Mouse (Mus musculus): ENCODE data around the gene Hapln1. TPM values are rescaled to one million over a fixed set of nuclear protein-coding genes. Genes with fewer than 3 reads are reported as not detected.

Hapln1 gene
- total RNA-seq, 1 experiment: 0.58 TPM

- DNase-seq (ENCODE audit: low read depth, low spot score): no peak
- in situ Hi-C loops (cut with MboI; ENCODE audit: low sequenced_read_pairs in 2 of 2, unreplicated experiment in 2 of 2): no loop called here
Measured at GRCm38 (mm10) chr13:89499419-89499818, 40.2 kb upstream of the Hapln1 start.

GRCm38 (mm10) chr13:89521507-89521908, 18.1 kb upstream of the Hapln1 start:
- Histone ChIP-seq H3K27ac (ENCODE audit: insufficient read depth, low read depth, low read length, poor library complexity, severe bottlenecking) (no peak overlapping the region), H3K9ac (ENCODE audit: insufficient read depth, low read depth, low read length, poor library complexity, severe bottlenecking) (no peak overlapping the region), H3K4me1 (ENCODE audit: control insufficient read depth in 2 of 2, insufficient read depth in 2 of 2, low read length in 2 of 2, poor library complexity in 1 of 2) (no peaks in the 10 kb centered on the region), H3K4me3 (ENCODE audit: insufficient read depth in 1 of 2, low read depth in 1 of 2, low read length in 2 of 2, poor library complexity in 1 of 2, severe bottlenecking in 1 of 2) (no peak overlapping the region), H3K9me3 (ENCODE audit: control insufficient read depth, insufficient read depth, low read depth, low read length) (no peaks in the 10 kb centered on the region), H3K36me3 (ENCODE audit: control insufficient read depth, insufficient read depth, low read length, poor library complexity, severe bottlenecking) (no peaks in the 10 kb centered on the region)
- no peak for TF ChIP-seq HCFC1 (IDR thresholded peaks at IDR 0.05; ENCODE audit: borderline replicate concordance, insufficient read depth, low read length)
- TF ChIP-seq MAFK (IDR thresholded peaks at IDR 0.05; ENCODE audit: insufficient read depth, low read depth, low read length): no peak
- TF ChIP-seq ZNF384 (IDR thresholded peaks at IDR 0.05; ENCODE audit: low read depth, low read length): no peak
- no peak for TF ChIP-seq CHD2 (IDR thresholded peaks at IDR 0.05; ENCODE audit: low read depth, low read length)
- TF ChIP-seq ZC3H11A (IDR thresholded peaks at IDR 0.05; ENCODE audit: borderline replicate concordance, low read depth, low read length): no peak
- in situ Hi-C loops (cut with MboI; ENCODE audit: low sequenced_read_pairs in 2 of 2, unreplicated experiment in 2 of 2): no loop called here
- DNase-seq (ENCODE audit: low read depth, low spot score): no peak

More at GRCm38 (mm10) chr13:89499419-89499818, 40.2 kb upstream of the Hapln1 start:
- H3K36me3 ChIP-seq (ENCODE audit: control insufficient read depth, insufficient read depth, low read length, poor library complexity, severe bottlenecking): no peaks in the 10 kb centered on the region
- TF ChIP-seq ZC3H11A (IDR thresholded peaks at IDR 0.05; ENCODE audit: borderline replicate concordance, low read depth, low read length) (no peak), CHD2 (IDR thresholded peaks at IDR 0.05; ENCODE audit: low read depth, low read length) (no peak), HCFC1 (IDR thresholded peaks at IDR 0.05; ENCODE audit: borderline replicate concordance, insufficient read depth, low read length) (no peak), ZNF384 (IDR thresholded peaks at IDR 0.05; ENCODE audit: low read depth, low read length) (no peak), MAFK (IDR thresholded peaks at IDR 0.05; ENCODE audit: insufficient read depth, low read depth, low read length) (no peak)
- H3K9me3 ChIP-seq (ENCODE audit: control insufficient read depth, insufficient read depth, low read depth, low read length): no peaks in the 10 kb centered on the region
- H3K27ac ChIP-seq (ENCODE audit: insufficient read depth, low read depth, low read length, poor library complexity, severe bottlenecking): no peak overlapping the region
- H3K4me3 ChIP-seq (ENCODE audit: insufficient read depth in 1 of 2, low read depth in 1 of 2, low read length in 2 of 2, poor library complexity in 1 of 2, severe bottlenecking in 1 of 2): no peak overlapping the region
- H3K4me1 ChIP-seq (ENCODE audit: control insufficient read depth in 2 of 2, insufficient read depth in 2 of 2, low read length in 2 of 2, poor library complexity in 1 of 2): no peaks in the 10 kb centered on the region
- H3K9ac ChIP-seq (ENCODE audit: insufficient read depth, low read depth, low read length, poor library complexity, severe bottlenecking): no peak overlapping the region

- Histone ChIP-seq H3K36me3 (ENCODE audit: control insufficient read depth, insufficient read depth, low read length, poor library complexity, severe bottlenecking) (no peaks in the 10 kb centered on the region), H3K9ac (ENCODE audit: insufficient read depth, low read depth, low read length, poor library complexity, severe bottlenecking) (no peak overlapping the region), H3K4me3 (ENCODE audit: insufficient read depth in 1 of 2, low read depth in 1 of 2, low read length in 2 of 2, poor library complexity in 1 of 2, severe bottlenecking in 1 of 2) (no peak overlapping the region), H3K9me3 (ENCODE audit: control insufficient read depth, insufficient read depth, low read depth, low read length) (no peaks in the 10 kb centered on the region), H3K27ac (ENCODE audit: insufficient read depth, low read depth, low read length, poor library complexity, severe bottlenecking) (no peak overlapping the region), H3K4me1 (ENCODE audit: control insufficient read depth in 2 of 2, insufficient read depth in 2 of 2, low read length in 2 of 2, poor library complexity in 1 of 2) (no peaks in the 10 kb centered on the region)
- TF ChIP-seq CHD2 (IDR thresholded peaks at IDR 0.05; ENCODE audit: low read depth, low read length) (no peak), MAFK (IDR thresholded peaks at IDR 0.05; ENCODE audit: insufficient read depth, low read depth, low read length) (no peak), HCFC1 (IDR thresholded peaks at IDR 0.05; ENCODE audit: borderline replicate concordance, insufficient read depth, low read length) (no peak), ZC3H11A (IDR thresholded peaks at IDR 0.05; ENCODE audit: borderline replicate concordance, low read depth, low read length) (no peak), ZNF384 (IDR thresholded peaks at IDR 0.05; ENCODE audit: low read depth, low read length) (no peak)
- in situ Hi-C loops (cut with MboI; ENCODE audit: low sequenced_read_pairs in 2 of 2, unreplicated experiment in 2 of 2): no loop called here
- DNase-seq (ENCODE audit: low read depth, low spot score): no peak
Measured at GRCm38 (mm10) chr13:89528716-89529115, 10.9 kb upstream of the Hapln1 start.

GRCm38 (mm10) chr13:89530386-89530785, 9.2 kb upstream of the Hapln1 start:
- in situ Hi-C loops (cut with MboI; ENCODE audit: low sequenced_read_pairs in 2 of 2, unreplicated experiment in 2 of 2): no loop called here

GRCm38 (mm10) chr13:89539887-89540264, 280 bp downstream of the Hapln1 start:
- H3K27ac ChIP-seq (ENCODE audit: insufficient read depth, low read depth, low read length, poor library complexity, severe bottlenecking): no peak overlapping the region
- TF ChIP-seq HCFC1 (IDR thresholded peaks at IDR 0.05; ENCODE audit: borderline replicate concordance, insufficient read depth, low read length) (no peak), MAFK (IDR thresholded peaks at IDR 0.05; ENCODE audit: insufficient read depth, low read depth, low read length) (no peak), ZC3H11A (IDR thresholded peaks at IDR 0.05; ENCODE audit: borderline replicate concordance, low read depth, low read length) (no peak), ZNF384 (IDR thresholded peaks at IDR 0.05; ENCODE audit: low read depth, low read length) (no peak), CHD2 (IDR thresholded peaks at IDR 0.05; ENCODE audit: low read depth, low read length) (no peak)
- H3K9ac ChIP-seq (ENCODE audit: insufficient read depth, low read depth, low read length, poor library complexity, severe bottlenecking): no peak overlapping the region
- DNase-seq (ENCODE audit: low read depth, low spot score): no peak
- H3K4me3 ChIP-seq (ENCODE audit: insufficient read depth in 1 of 2, low read depth in 1 of 2, low read length in 2 of 2, poor library complexity in 1 of 2, severe bottlenecking in 1 of 2): no peak overlapping the region
- in situ Hi-C loops (cut with MboI; ENCODE audit: low sequenced_read_pairs in 2 of 2, unreplicated experiment in 2 of 2): no loop called here
- H3K36me3 ChIP-seq (ENCODE audit: control insufficient read depth, insufficient read depth, low read length, poor library complexity, severe bottlenecking): no peaks in the 10 kb centered on the region
- no peaks in the 10 kb centered on the region for H3K9me3 ChIP-seq (ENCODE audit: control insufficient read depth, insufficient read depth, low read depth, low read length)
- H3K4me1 ChIP-seq (ENCODE audit: control insufficient read depth in 2 of 2, insufficient read depth in 2 of 2, low read length in 2 of 2, poor library complexity in 1 of 2): peaks cover 0 to 2% of the 10 kb centered on the region in 2 experiments; a peak in 1 of 4 replicates

More at GRCm38 (mm10) chr13:89530386-89530785, 9.2 kb upstream of the Hapln1 start:
- H3K36me3 ChIP-seq (ENCODE audit: control insufficient read depth, insufficient read depth, low read length, poor library complexity, severe bottlenecking): no peaks in the 10 kb centered on the region
- H3K4me3 ChIP-seq (ENCODE audit: insufficient read depth in 1 of 2, low read depth in 1 of 2, low read length in 2 of 2, poor library complexity in 1 of 2, severe bottlenecking in 1 of 2): no peak overlapping the region
- no peaks in the 10 kb centered on the region for H3K4me1 ChIP-seq (ENCODE audit: control insufficient read depth in 2 of 2, insufficient read depth in 2 of 2, low read length in 2 of 2, poor library complexity in 1 of 2)
- TF ChIP-seq CHD2 (IDR thresholded peaks at IDR 0.05; ENCODE audit: low read depth, low read length) (no peak), MAFK (IDR thresholded peaks at IDR 0.05; ENCODE audit: insufficient read depth, low read depth, low read length) (no peak), ZNF384 (IDR thresholded peaks at IDR 0.05; ENCODE audit: low read depth, low read length) (no peak), ZC3H11A (IDR thresholded peaks at IDR 0.05; ENCODE audit: borderline replicate concordance, low read depth, low read length) (no peak), HCFC1 (IDR thresholded peaks at IDR 0.05; ENCODE audit: borderline replicate concordance, insufficient read depth, low read length) (no peak)
- H3K9ac ChIP-seq (ENCODE audit: insufficient read depth, low read depth, low read length, poor library complexity, severe bottlenecking): no peak overlapping the region
- H3K27ac ChIP-seq (ENCODE audit: insufficient read depth, low read depth, low read length, poor library complexity, severe bottlenecking): no peak overlapping the region
- H3K9me3 ChIP-seq (ENCODE audit: control insufficient read depth, insufficient read depth, low read depth, low read length): no peaks in the 10 kb centered on the region
- no peak for DNase-seq (ENCODE audit: low read depth, low spot score)

All from ES-E14 (cell line).